Mouse (Mus musculus): ENCODE measurements around the gene Ndufb7.

DNA sequence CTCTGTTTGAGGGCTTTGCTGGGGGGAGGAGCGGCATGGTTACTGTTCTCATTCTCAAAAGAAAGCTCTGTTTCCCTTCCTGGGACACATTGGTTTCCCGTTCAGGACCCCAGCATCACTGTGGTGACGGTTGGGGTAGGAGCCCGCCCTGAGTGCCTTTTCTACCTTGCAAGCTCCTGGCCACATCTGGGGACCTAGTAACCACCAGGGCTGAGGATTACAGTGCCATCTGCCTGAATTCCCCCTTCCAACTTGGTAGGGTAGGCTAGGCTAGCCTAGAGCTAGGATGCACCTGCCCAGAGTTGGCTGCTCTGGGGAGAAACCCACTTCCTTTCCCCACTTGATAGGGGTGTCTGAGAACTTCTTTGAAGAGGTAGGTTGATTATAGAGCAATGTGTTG, 45.5 kb downstream of the Ndufb7 start:
- no peak for TF ChIP-seq CTCF (IDR thresholded peaks at IDR 0.05; ENCODE audit: insufficient read depth, low read depth, low read length)
- no peak for TF ChIP-seq POLR2A (IDR thresholded peaks at IDR 0.05; ENCODE audit: insufficient read depth, low read depth, low read length)
